Mouse (Mus musculus) forebrain, embryonic 13.5 days (tissue): ENCODE measurements around the gene Prlh. TPM values are rescaled to one million over a fixed set of nuclear protein-coding genes. Genes with fewer than 3 reads are reported as not detected.

Experiments used
- ATAC-seq: fragments of 200-750 bp; cut with Nextera tagmentation; 2 replicates; pipeline ENCODE4 v1.8.0; 2017
- H3K27ac ChIP-seq: fragments of 300-500 bp; sonication (generic); 2 replicates; pipeline ENCODE4 v1.5.1; 2015; ENCODE audit warnings: inconsistent platforms, mild to moderate bottlenecking, moderate library complexity
- H3K27me3 ChIP-seq: fragments of 300-500 bp; sonication (generic); 2 replicates; pipeline ENCODE4 v1.6.1; 2015; ENCODE audit warnings: mild to moderate bottlenecking, inconsistent platforms
- H3K36me3 ChIP-seq: fragments of 300-500 bp; sonication (generic); 2 replicates; pipeline ENCODE4 v1.6.1; 2015; ENCODE audit warnings: mild to moderate bottlenecking, inconsistent platforms; ENCODE audit not compliant: poor library complexity, severe bottlenecking
- H3K4me1 ChIP-seq: fragments of 300-500 bp; sonication (generic); 2 replicates; pipeline ENCODE4 v1.6.1; 2015; ENCODE audit warnings: inconsistent platforms
- H3K4me2 ChIP-seq: fragments of 300-500 bp; sonication (generic); 2 replicates; pipeline ENCODE4 v1.6.1; 2015; ENCODE audit warnings: inconsistent platforms, mild to moderate bottlenecking, moderate library complexity
- H3K4me3 ChIP-seq: fragments of 300-500 bp; sonication (generic); 2 replicates; pipeline ENCODE4 v1.5.1; 2015; ENCODE audit warnings: mild to moderate bottlenecking, inconsistent platforms
- H3K9ac ChIP-seq: fragments of 300-500 bp; sonication (generic); 2 replicates; pipeline ENCODE4 v1.6.1; 2015; ENCODE audit warnings: mild to moderate bottlenecking, inconsistent platforms
- H3K9me3 ChIP-seq: fragments of 300-500 bp; sonication (generic); replicated peaks from 2 replicates; pipeline ENCODE4 v1.6.1; 2016; ENCODE audit warnings: inconsistent platforms
- WGBS: fragments of 180-500 bp; shearing (Covaris S2); methylation state at CpG from one replicate; pipeline ENCODE4 v1.1.7; 2015; 5-methylcytosine and 5-hydroxymethylcytosine counted together
- polyA plus RNA-seq: library from polyadenylated mRNA; unstranded; fragments of >200 nt; fragmentation: Nextera tagmentation; extraction: Ambion mirVana; gene quantifications from 2 replicates; pipeline ENCODE4 v1.2.1, GENCODE M21; 2015

Prlh gene
- polyA plus RNA-seq, 1 experiment from 2014 or later: not detected

DNA sequence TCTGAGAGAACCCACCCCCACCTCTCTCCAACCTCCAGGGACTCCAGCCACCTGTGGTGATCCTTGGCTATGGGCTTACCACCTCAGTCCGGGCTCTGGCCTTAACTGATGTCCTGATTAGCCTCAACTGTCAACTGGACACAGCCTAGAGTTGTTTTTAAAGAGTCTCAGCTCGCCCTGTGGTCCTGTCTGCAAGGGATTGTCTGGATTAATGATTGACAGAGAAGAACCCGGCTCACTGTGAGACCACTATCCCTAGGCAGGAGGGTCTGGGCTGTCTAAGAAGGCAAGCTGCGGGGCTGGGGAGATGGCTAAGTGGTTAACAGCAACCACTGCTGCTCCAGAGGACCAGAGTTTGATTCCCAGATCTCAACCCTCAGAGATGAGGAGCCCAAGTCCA, 9.6 kb downstream of the Prlh start:
- Histone ChIP-seq H3K4me2 (no peak overlapping the region), H3K4me1 (peaks cover 10% of the 10 kb centered on the region), H3K27ac (no peak overlapping the region), H3K27me3 (0 out of 2 replicates have a peak, but pooled peaks cover 5% of the 10 kb centered on the region), H3K9ac (no peak overlapping the region), H3K9me3 (no peaks in the 10 kb centered on the region), H3K4me3 (no peak overlapping the region), H3K36me3 (no peaks in the 10 kb centered on the region)
- WGBS: 54% methylated on average over 4 of the region's 4 CpGs
- no peak for ATAC-seq

- Histone ChIP-seq H3K4me3 (no peak overlapping the region), H3K4me1 (peaks cover 15% of the 10 kb centered on the region), H3K9ac (no peak overlapping the region), H3K36me3 (no peaks in the 10 kb centered on the region), H3K4me2 (no peak overlapping the region), H3K27me3 (0 out of 2 replicates have a peak, but pooled peaks cover 5% of the 10 kb centered on the region), H3K27ac (no peak overlapping the region), H3K9me3 (no peaks in the 10 kb centered on the region)
- no peak; the same call in 1 of the 2 replicates for ATAC-seq
- WGBS: 22% methylated on average over 3 of the region's 3 CpGs
Observed at GRCm38 (mm10) chr1:90962994-90963393, 10.1 kb downstream of the Prlh start.

DNA sequence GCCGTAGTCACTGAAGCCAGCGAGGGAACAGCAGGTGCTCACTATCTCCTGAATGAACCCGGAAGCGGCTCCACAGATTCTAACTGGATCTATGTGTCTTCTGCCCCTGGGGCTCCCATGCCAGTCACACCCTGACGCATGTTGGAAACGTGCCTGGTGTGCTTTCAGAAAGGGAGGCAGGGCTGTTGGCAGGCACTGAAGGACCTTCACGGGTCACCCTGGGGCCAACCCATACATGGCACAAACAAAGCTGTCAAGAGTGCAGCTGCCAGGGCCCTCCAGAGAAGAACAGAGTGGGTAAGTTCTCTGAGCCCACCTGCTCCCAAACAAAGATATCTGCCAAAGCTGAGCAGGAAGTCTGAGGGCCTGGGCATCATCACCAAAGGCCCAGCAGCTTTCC, 14.7 kb downstream of the Prlh start:
- Histone ChIP-seq H3K9ac (no peak overlapping the region), H3K9me3 (no peaks in the 10 kb centered on the region), H3K27me3 (no peaks in the 10 kb centered on the region), H3K36me3 (no peaks in the 10 kb centered on the region), H3K4me3 (no peak overlapping the region), H3K4me2 (no peak overlapping the region), H3K4me1 (peaks cover 19% of the 10 kb centered on the region), H3K27ac (no peak overlapping the region)
- WGBS: 45% methylated on average over 7 of the region's 7 CpGs
- ATAC-seq: peak; percentile 74

- no peak for ATAC-seq
- H3K9ac ChIP-seq: no peak overlapping the region
- WGBS: 89% methylated on average over 4 of the region's 4 CpGs
- peaks cover 16% of the 10 kb centered on the region for H3K4me1 ChIP-seq
- no peak overlapping the region for H3K4me3 ChIP-seq
- H3K27me3 ChIP-seq: no peaks in the 10 kb centered on the region
- H3K36me3 ChIP-seq: no peaks in the 10 kb centered on the region
- H3K9me3 ChIP-seq: no peaks in the 10 kb centered on the region
- no peak overlapping the region for H3K4me2 ChIP-seq
- no peak overlapping the region for H3K27ac ChIP-seq
Observed at GRCm38 (mm10) chr1:90968649-90969048, 15.7 kb downstream of the Prlh start.

GRCm38 (mm10) chr1:90969347-90969784, 16.5 kb downstream of the Prlh start, which contains the start of gene Rab17:
Rab17 (minus strand) TSS chr1:90969661.
- ATAC-seq: no peak
- Histone ChIP-seq H3K36me3 (no peaks in the 10 kb centered on the region), H3K27me3 (no peaks in the 10 kb centered on the region), H3K4me3 (no peak within 1 kb of the TSS), H3K9me3 (no peaks in the 10 kb centered on the region), H3K4me1 (peaks cover 23% of the 10 kb centered on the region), H3K4me2 (no peak within 1 kb of the TSS), H3K9ac (no peak within 1 kb of the TSS), H3K27ac (no peak within 1 kb of the TSS)
- 51% methylated on average over 9 of the region's 9 CpGs for WGBS

- Histone ChIP-seq H3K9me3 (no peaks in the 10 kb centered on the region), H3K27ac (no peak overlapping the region), H3K36me3 (no peaks in the 10 kb centered on the region), H3K9ac (no peak overlapping the region), H3K4me2 (no peak overlapping the region), H3K4me3 (no peak overlapping the region), H3K27me3 (no peaks in the 10 kb centered on the region), H3K4me1 (peaks cover 29% of the 10 kb centered on the region)
- ATAC-seq: no peak
- 76% methylated on average over 10 of the region's 10 CpGs for WGBS
Observed at GRCm38 (mm10) chr1:90969881-90970390, 17.0 kb downstream of the Prlh start.

- H3K4me2 ChIP-seq: no peak overlapping the region
- no peak overlapping the region for H3K27ac ChIP-seq
- H3K9ac ChIP-seq: no peak overlapping the region
- 18% methylated on average over 9 of the region's 9 CpGs for WGBS
- no peaks in the 10 kb centered on the region for H3K36me3 ChIP-seq
- H3K9me3 ChIP-seq: no peaks in the 10 kb centered on the region
- H3K27me3 ChIP-seq: no peaks in the 10 kb centered on the region
- H3K4me1 ChIP-seq: peaks cover 29% of the 10 kb centered on the region
- H3K4me3 ChIP-seq: no peak overlapping the region
- peak; percentile 73 for ATAC-seq
Observed at GRCm38 (mm10) chr1:90972911-90973573, 20.1 kb downstream of the Prlh start.

- Histone ChIP-seq H3K27me3 (no peaks in the 10 kb centered on the region), H3K4me2 (no peak overlapping the region), H3K27ac (no peak overlapping the region), H3K9me3 (no peaks in the 10 kb centered on the region), H3K4me3 (no peak overlapping the region), H3K4me1 (peaks cover 29% of the 10 kb centered on the region), H3K9ac (no peak overlapping the region), H3K36me3 (no peaks in the 10 kb centered on the region)
- ATAC-seq: no peak
- WGBS: 84% methylated on average over 2 of the region's 2 CpGs
Observed at GRCm38 (mm10) chr1:90973574-90973911, 20.6 kb downstream of the Prlh start.

GRCm38 (mm10) chr1:90974906-90975649, 22.2 kb downstream of the Prlh start:
- H3K9ac ChIP-seq: peak overlapping the region; percentile 38; the same call in 1 of the 2 replicates
- H3K27ac ChIP-seq: no peak overlapping the region; the same call in 1 of the 2 replicates

GRCm38 (mm10) chr1:90975960-90976359, 23.1 kb downstream of the Prlh start:
- WGBS: 76% methylated on average over 4 of the region's 4 CpGs

More at GRCm38 (mm10) chr1:90974906-90975649, 22.2 kb downstream of the Prlh start:
- no peaks in the 10 kb centered on the region for H3K27me3 ChIP-seq
- H3K4me1 ChIP-seq: peaks cover 25% of the 10 kb centered on the region
- peak overlapping the region; percentile 37 for H3K4me2 ChIP-seq
- 8% methylated on average over 12 of the region's 12 CpGs for WGBS
- no peak overlapping the region for H3K4me3 ChIP-seq
- peak; percentile 59; the same call in 1 of the 2 replicates for ATAC-seq
- H3K9me3 ChIP-seq: no peaks in the 10 kb centered on the region
- no peaks in the 10 kb centered on the region for H3K36me3 ChIP-seq

DNA sequence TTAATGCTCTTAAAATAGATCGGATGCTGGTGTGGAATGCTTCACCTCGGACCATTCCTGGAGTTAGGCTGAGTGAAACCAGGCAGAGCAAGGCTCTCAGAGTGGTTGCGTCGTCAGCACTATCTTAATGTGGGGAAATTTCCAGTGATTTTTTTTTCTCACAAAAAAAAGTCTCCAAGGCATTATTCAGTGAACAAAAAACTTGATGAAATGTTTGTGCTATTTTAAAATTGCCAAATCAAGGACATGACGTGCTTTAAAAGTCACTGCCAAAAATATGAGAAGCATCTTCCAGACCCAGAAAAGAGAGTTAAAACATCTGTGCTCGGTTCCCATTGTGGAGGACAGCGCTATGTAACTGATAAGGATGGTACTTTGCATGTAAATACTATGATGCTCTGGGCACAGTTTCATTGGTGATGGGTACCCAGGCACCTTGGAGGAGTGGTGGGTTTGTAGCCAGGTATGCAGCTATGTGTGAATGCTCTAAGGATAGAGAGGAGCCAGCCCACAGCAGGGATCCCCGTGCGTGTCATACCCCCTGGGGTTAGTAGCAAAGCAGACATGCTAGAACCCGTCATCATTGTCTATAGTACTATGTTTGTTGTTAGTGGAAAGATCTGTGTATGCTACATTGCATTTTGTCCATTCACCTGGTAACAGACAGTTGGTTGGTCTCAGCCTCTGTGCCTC, 27.9 kb downstream of the Prlh start:
- H3K9me3 ChIP-seq: no peaks in the 10 kb centered on the region
- H3K4me3 ChIP-seq: no peak overlapping the region
- no peak overlapping the region for H3K9ac ChIP-seq
- no peaks in the 10 kb centered on the region for H3K27me3 ChIP-seq
- no peak; the same call in 1 of the 2 replicates for ATAC-seq
- no peak overlapping the region for H3K4me2 ChIP-seq
- no peak overlapping the region for H3K27ac ChIP-seq
- no peaks in the 10 kb centered on the region for H3K36me3 ChIP-seq
- peaks cover 1% of the 10 kb centered on the region for H3K4me1 ChIP-seq
- 84% methylated on average over 10 of the region's 10 CpGs for WGBS

More at GRCm38 (mm10) chr1:90975960-90976359, 23.1 kb downstream of the Prlh start:
- H3K4me2 ChIP-seq: no peak overlapping the region
- no peak overlapping the region for H3K4me3 ChIP-seq
- no peaks in the 10 kb centered on the region for H3K27me3 ChIP-seq
- H3K27ac ChIP-seq: no peak overlapping the region
- H3K9me3 ChIP-seq: no peaks in the 10 kb centered on the region
- H3K9ac ChIP-seq: no peak overlapping the region
- no peaks in the 10 kb centered on the region for H3K36me3 ChIP-seq
- ATAC-seq: 0 out of 2 replicates have a peak, but pooled peaks have one; percentile 12
- H3K4me1 ChIP-seq: peaks cover 25% of the 10 kb centered on the region

DNA sequence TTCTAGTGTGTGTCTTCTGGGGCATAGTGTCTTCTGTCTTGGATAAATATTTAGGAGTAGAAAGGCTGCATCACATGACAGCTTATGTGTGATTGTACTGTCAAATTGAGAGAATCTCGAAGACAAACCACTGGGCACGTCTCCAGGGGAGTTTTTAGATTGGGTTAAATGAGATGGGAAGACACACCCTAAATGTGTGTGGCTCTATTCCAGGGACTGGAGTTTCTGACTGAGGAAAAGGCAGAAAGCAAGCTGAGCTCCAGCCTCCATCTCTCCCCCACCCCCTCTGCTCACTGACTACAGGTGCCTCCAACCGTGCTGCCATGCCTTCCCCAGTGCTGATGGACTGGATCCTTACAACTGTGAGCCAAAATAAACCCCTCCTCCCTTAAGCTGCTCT, 28.4 kb downstream of the Prlh start:
- no peaks in the 10 kb centered on the region for H3K36me3 ChIP-seq
- WGBS: 66% methylated on average over 3 of the region's 3 CpGs
- no peaks in the 10 kb centered on the region for H3K4me1 ChIP-seq
- H3K27me3 ChIP-seq: no peaks in the 10 kb centered on the region
- ATAC-seq: no peak
- H3K9ac ChIP-seq: no peak overlapping the region
- H3K4me2 ChIP-seq: no peak overlapping the region
- H3K27ac ChIP-seq: no peak overlapping the region
- no peaks in the 10 kb centered on the region for H3K9me3 ChIP-seq
- H3K4me3 ChIP-seq: no peak overlapping the region
